Mouse (Mus musculus) stomach, embryonic 15.5 days (tissue): ENCODE data around the gene Klhl29. TPM values are rescaled to one million over a fixed set of nuclear protein-coding genes. Genes with fewer than 3 reads are reported as not detected.

Experiments used
- ATAC-seq: fragments of 200-750 bp; cut with Nextera tagmentation; 2 replicates; pipeline ENCODE4 v1.8.0; 2017; ENCODE audit warnings: low read depth, moderate number of reproducible peaks, moderate TSS enrichment; ENCODE audit not compliant: insufficient read depth, low FRiP score
- H3K27ac ChIP-seq: fragments of 300-500 bp; sonication (generic); 2 replicates; pipeline ENCODE4 v1.5.1; 2015; ENCODE audit warnings: mild to moderate bottlenecking, inconsistent platforms
- H3K27me3 ChIP-seq: fragments of 300-500 bp; sonication (generic); replicated peaks from 2 replicates; pipeline ENCODE4 v1.6.1; 2015; ENCODE audit warnings: inconsistent platforms
- H3K36me3 ChIP-seq: fragments of 300-500 bp; sonication (generic); 2 replicates; pipeline ENCODE4 v1.6.1; 2015; ENCODE audit warnings: inconsistent platforms
- H3K4me1 ChIP-seq: fragments of 300-500 bp; sonication (generic); 2 replicates; pipeline ENCODE4 v1.6.1; 2015; ENCODE audit warnings: inconsistent platforms
- H3K4me2 ChIP-seq: fragments of 300-500 bp; sonication (generic); 2 replicates; pipeline ENCODE4 v1.6.1; 2015; ENCODE audit warnings: mild to moderate bottlenecking, inconsistent platforms
- H3K4me3 ChIP-seq: fragments of 300-500 bp; sonication (generic); replicated peaks from 2 replicates; pipeline ENCODE4 v1.5.1; 2015; ENCODE audit warnings: inconsistent platforms
- H3K9ac ChIP-seq: fragments of 300-500 bp; sonication (generic); 2 replicates; pipeline ENCODE4 v1.6.1; 2015; ENCODE audit warnings: inconsistent platforms
- H3K9me3 ChIP-seq: fragments of 300-500 bp; sonication (generic); 2 replicates; pipeline ENCODE4 v1.6.1; 2016; ENCODE audit warnings: inconsistent platforms
- WGBS: fragments of 180-500 bp; shearing (Covaris S2); methylation state at CpG from one replicate; pipeline ENCODE4 v1.1.7; 2015; 5-methylcytosine and 5-hydroxymethylcytosine counted together
- polyA plus RNA-seq: library from polyadenylated mRNA; unstranded; fragments of >200 nt; fragmentation: Nextera tagmentation; extraction: Ambion mirVana; gene quantifications from 2 replicates; pipeline ENCODE4 v1.2.1, GENCODE M21; 2015

Klhl29 gene
- polyA plus RNA-seq, 1 experiment from 2014 or later = 1.6 TPM

GRCm38 (mm10) chr12:5267271-5268187, 108.0 kb downstream of the Klhl29 start:
- Histone ChIP-seq H3K36me3 (no peaks in the 10 kb centered on the region), H3K4me2 (peak overlapping the region; percentile 8; the same call in 1 of the 2 replicates), H3K9me3 (no peaks in the 10 kb centered on the region), H3K4me3 (no peak overlapping the region), H3K27me3 (no peaks in the 10 kb centered on the region), H3K4me1 (peaks cover 18% of the 10 kb centered on the region; the same call in 1 of the 2 replicates), H3K9ac (no peak overlapping the region), H3K27ac (peak overlapping the region; percentile 69)
- WGBS = 54% methylated on average over 9 of the region's 9 CpGs
- ATAC-seq = no peak; the same call in 1 of the 2 replicates

- 50% methylated on average over 4 of the region's 4 CpGs for WGBS
- Histone ChIP-seq H3K4me2 (no peak overlapping the region), H3K27ac (no peak overlapping the region), H3K36me3 (no peaks in the 10 kb centered on the region), H3K9me3 (no peaks in the 10 kb centered on the region), H3K27me3 (no peaks in the 10 kb centered on the region), H3K9ac (no peak overlapping the region), H3K4me3 (no peak overlapping the region), H3K4me1 (peaks cover 18% of the 10 kb centered on the region; the same call in 1 of the 2 replicates)
- peak; percentile 52; the same call in 1 of the 2 replicates for ATAC-seq
Measured at GRCm38 (mm10) chr12:5266773-5267172, 108.7 kb downstream of the Klhl29 start.

- Histone ChIP-seq H3K27ac (no peak overlapping the region), H3K9ac (no peak overlapping the region), H3K27me3 (no peaks in the 10 kb centered on the region), H3K4me2 (no peak overlapping the region), H3K4me3 (no peak overlapping the region), H3K36me3 (no peaks in the 10 kb centered on the region), H3K9me3 (no peaks in the 10 kb centered on the region), H3K4me1 (no peaks in the 10 kb centered on the region)
- ATAC-seq = no peak
- WGBS = 77% methylated on average over 4 of the region's 4 CpGs
Measured at GRCm38 (mm10) chr12:5261476-5261875, 114.0 kb downstream of the Klhl29 start.

GRCm38 (mm10) chr12:5258779-5259178, 116.7 kb downstream of the Klhl29 start:
- peaks cover 5% of the 10 kb centered on the region; the same call in 1 of the 2 replicates for H3K4me1 ChIP-seq
- no peak for ATAC-seq
- 77% methylated on average over 3 of the region's 3 CpGs for WGBS

GRCm38 (mm10) chr12:5257174-5257573, 118.3 kb downstream of the Klhl29 start:
- Histone ChIP-seq H3K27ac (no peak overlapping the region), H3K4me2 (no peak overlapping the region), H3K9me3 (no peaks in the 10 kb centered on the region), H3K9ac (no peak overlapping the region), H3K4me1 (peaks cover 10% of the 10 kb centered on the region; the same call in 1 of the 2 replicates), H3K4me3 (no peak overlapping the region), H3K36me3 (no peaks in the 10 kb centered on the region), H3K27me3 (no peaks in the 10 kb centered on the region)
- 76% methylated on average over 4 of the region's 4 CpGs for WGBS
- ATAC-seq = no peak

More at GRCm38 (mm10) chr12:5258779-5259178, 116.7 kb downstream of the Klhl29 start:
- Histone ChIP-seq H3K4me3 (no peak overlapping the region), H3K36me3 (no peaks in the 10 kb centered on the region), H3K27me3 (no peaks in the 10 kb centered on the region), H3K9ac (no peak overlapping the region), H3K4me2 (no peak overlapping the region), H3K27ac (no peak overlapping the region), H3K9me3 (no peaks in the 10 kb centered on the region)

- Histone ChIP-seq H3K4me1 (peaks cover 10% of the 10 kb centered on the region; the same call in 1 of the 2 replicates), H3K4me2 (no peak overlapping the region), H3K9me3 (no peaks in the 10 kb centered on the region), H3K27me3 (no peaks in the 10 kb centered on the region), H3K9ac (no peak overlapping the region), H3K4me3 (no peak overlapping the region), H3K36me3 (no peaks in the 10 kb centered on the region), H3K27ac (peak overlapping the region; percentile 78)
- WGBS = 41% methylated on average over 9 of the region's 9 CpGs
- ATAC-seq = no peak
Measured at GRCm38 (mm10) chr12:5255079-5255478, 120.4 kb downstream of the Klhl29 start.

- peak overlapping the region; percentile 78 for H3K27ac ChIP-seq
- peaks cover 10% of the 10 kb centered on the region; the same call in 1 of the 2 replicates for H3K4me1 ChIP-seq
- no peak overlapping the region for H3K4me3 ChIP-seq
- H3K9ac ChIP-seq = no peak overlapping the region
- H3K36me3 ChIP-seq = no peaks in the 10 kb centered on the region
- 78% methylated on average over 4 of the region's 4 CpGs for WGBS
- no peaks in the 10 kb centered on the region for H3K9me3 ChIP-seq
- peak; percentile 48 for ATAC-seq
- no peaks in the 10 kb centered on the region for H3K27me3 ChIP-seq
- no peak overlapping the region for H3K4me2 ChIP-seq
Measured at GRCm38 (mm10) chr12:5254246-5254982, 121.1 kb downstream of the Klhl29 start.

- H3K9me3 ChIP-seq = no peaks in the 10 kb centered on the region
- no peak for ATAC-seq
- peaks cover 10% of the 10 kb centered on the region; the same call in 1 of the 2 replicates for H3K4me1 ChIP-seq
- H3K9ac ChIP-seq = no peak overlapping the region
- WGBS = 64% methylated on average over 10 of the region's 10 CpGs
- H3K27ac ChIP-seq = peak overlapping the region; percentile 78
- no peak overlapping the region for H3K4me2 ChIP-seq
- no peaks in the 10 kb centered on the region for H3K27me3 ChIP-seq
- no peak overlapping the region for H3K4me3 ChIP-seq
- H3K36me3 ChIP-seq = no peaks in the 10 kb centered on the region
Measured at GRCm38 (mm10) chr12:5253289-5254005, 122.0 kb downstream of the Klhl29 start.

- 69% methylated on average over 2 of the region's 2 CpGs for WGBS
- H3K9me3 ChIP-seq = no peaks in the 10 kb centered on the region
- no peak overlapping the region for H3K4me3 ChIP-seq
- no peaks in the 10 kb centered on the region for H3K36me3 ChIP-seq
- ATAC-seq = no peak
- H3K4me1 ChIP-seq = peaks cover 13% of the 10 kb centered on the region; the same call in 1 of the 2 replicates
- H3K27ac ChIP-seq = peak overlapping the region; percentile 78; the same call in 1 of the 2 replicates
- H3K27me3 ChIP-seq = no peaks in the 10 kb centered on the region
- H3K9ac ChIP-seq = no peak overlapping the region
- H3K4me2 ChIP-seq = no peak overlapping the region
Measured at GRCm38 (mm10) chr12:5252569-5252968, 122.9 kb downstream of the Klhl29 start.

- no peak overlapping the region for H3K9ac ChIP-seq
- H3K27ac ChIP-seq = no peak overlapping the region
- ATAC-seq = no peak
- H3K4me3 ChIP-seq = no peak overlapping the region
- H3K9me3 ChIP-seq = no peaks in the 10 kb centered on the region
- H3K27me3 ChIP-seq = no peaks in the 10 kb centered on the region
- 54% methylated on average over 7 of the region's 7 CpGs for WGBS
- H3K4me1 ChIP-seq = peaks cover 15% of the 10 kb centered on the region; the same call in 1 of the 2 replicates
- H3K4me2 ChIP-seq = no peak overlapping the region
- no peaks in the 10 kb centered on the region for H3K36me3 ChIP-seq
Measured at GRCm38 (mm10) chr12:5250042-5250441, 125.4 kb downstream of the Klhl29 start.

- Histone ChIP-seq H3K27me3 (no peaks in the 10 kb centered on the region), H3K4me3 (no peak overlapping the region), H3K27ac (no peak overlapping the region), H3K9me3 (no peaks in the 10 kb centered on the region), H3K4me2 (no peak overlapping the region), H3K9ac (no peak overlapping the region), H3K4me1 (peaks cover 11% of the 10 kb centered on the region; the same call in 1 of the 2 replicates), H3K36me3 (no peaks in the 10 kb centered on the region)
- WGBS = 89% methylated on average over 13 of the region's 13 CpGs
- ATAC-seq = no peak
Measured at GRCm38 (mm10) chr12:5249068-5249467, 126.4 kb downstream of the Klhl29 start.
